Mouse (Mus musculus) olfactory bulb, adult 2 months (tissue): ENCODE data around the gene Tas2r144. TPM values are rescaled to one million over a fixed set of nuclear protein-coding genes. Genes with fewer than 3 reads are reported as not detected.
A peak's percentile ranks its signal among the peaks of the same experiment; 100 is the strongest.

ENCODE experiments used
- H3K27ac ChIP-seq: fragments of 200-500 bp; 2 replicates; pipeline ENCODE4 v1.5.1; 2012; ENCODE audit warnings: low read depth, low read length; ENCODE audit not compliant: insufficient read depth
- H3K4me1 ChIP-seq: fragments of 200-500 bp; 2 replicates; pipeline ENCODE4 v1.6.1; 2012; ENCODE audit warnings: low read length; ENCODE audit not compliant: control insufficient read depth, insufficient read depth
- H3K4me3 ChIP-seq: fragments of 200-500 bp; 2 replicates; pipeline ENCODE4 v1.5.1; 2012; ENCODE audit warnings: mild to moderate bottlenecking, low read depth, low read length, moderate library complexity; ENCODE audit not compliant: insufficient read depth
- CTCF ChIP-seq: fragments of 200-500 bp; IDR thresholded peaks from 2 replicates; pipeline ENCODE4 v1.5.1; 2012; ENCODE audit warnings: low read depth, mild to moderate bottlenecking, low read length, moderate library complexity; ENCODE audit not compliant: insufficient read depth
- POLR2A ChIP-seq: fragments of 200-500 bp; IDR thresholded peaks from 2 replicates; pipeline ENCODE4 v1.6.1; 2012; ENCODE audit warnings: mild to moderate bottlenecking, low read depth, low read length, moderate library complexity; ENCODE audit not compliant: insufficient read depth
- WGBS: fragments of 180-500 bp; shearing (Covaris S2); methylation state at CpG from one replicate; pipeline ENCODE4 v1.1.7; 2018; 5-methylcytosine and 5-hydroxymethylcytosine counted together
- polyA plus RNA-seq: library from polyadenylated mRNA; stranded (reverse); fragments of >200 nt; gene quantifications from 2 replicates; pipeline ENCODE4 v1.2.4, GENCODE M21; 2012; ENCODE audit warnings: low replicate concordance; ENCODE audit not compliant: missing spikeins, insufficient read depth, insufficient read length

Gene Tas2r144
- polyA plus RNA-seq, 1 experiment = not detected

GRCm38 (mm10) chr6:42260430-42260829 lies 45.3 kb downstream of the Tas2r144 start:
- Histone ChIP-seq H3K4me3 (no peak overlapping the region), H3K4me1 (no peaks in the 10 kb centered on the region), H3K27ac (no peak overlapping the region)
- TF ChIP-seq POLR2A (no peak), CTCF (no peak)
- 82% methylated on average over 6 of the region's 6 CpGs for WGBS

GRCm38 (mm10) chr6:42261524-42262170 lies 46.5 kb downstream of the Tas2r144 start, which contains the start of gene Tmem139:
Tmem139 (plus strand) TSS chr6:42261970.
- Histone ChIP-seq H3K4me3 (no peak within 1 kb of the TSS), H3K27ac (no peak within 1 kb of the TSS), H3K4me1 (no peaks in the 10 kb centered on the region)
- 32% methylated on average over 20 of the region's 20 CpGs for WGBS
- TF ChIP-seq CTCF (no peak), POLR2A (no peak)

GRCm38 (mm10) chr6:42264626-42265312 lies 49.6 kb downstream of the Tas2r144 start, which contains the start of gene Casp2:
Casp2 (plus strand) TSS chr6:42264985.
- under 1% methylated on average over 51 of the region's 51 CpGs for WGBS
- peak within 1 kb of the TSS; percentile 93 for H3K27ac ChIP-seq
- peaks cover 9% of the 10 kb centered on the region; the same call in 1 of the 2 replicates for H3K4me1 ChIP-seq
- TF ChIP-seq CTCF (peak; percentile 93), POLR2A (peak; percentile 61)
- H3K4me3 ChIP-seq = peak within 1 kb of the TSS; percentile 95

Other genes starting within 250 kb of the Tas2r144 start
- not detected in 2 replicates for gene Sval3, start 247.2 kb upstream of the Tas2r144 start, polyA plus RNA-seq
- gene Sva, start 176.9 kb upstream of the Tas2r144 start, polyA plus RNA-seq = not detected in 2 replicates
- gene Tas2r139, start 74.4 kb upstream of the Tas2r144 start, polyA plus RNA-seq = not detected in 2 replicates
- gene Gstk1, start 30.6 kb downstream of the Tas2r144 start, polyA plus RNA-seq = not detected in 2 replicates
- not detected in 2 replicates for gene Tmem139, start 46.6 kb downstream of the Tas2r144 start, polyA plus RNA-seq
- not detected in 2 replicates for gene Casp2, start 49.7 kb downstream of the Tas2r144 start, polyA plus RNA-seq
- gene Clcn1, start 71.4 kb downstream of the Tas2r144 start, polyA plus RNA-seq = not detected in 2 replicates
- gene Fam131b, start 109.3 kb downstream of the Tas2r144 start, polyA plus RNA-seq = not detected in 2 replicates
- gene Zyx, start 134.3 kb downstream of the Tas2r144 start, polyA plus RNA-seq = not detected in 2 replicates
- gene Epha1, start 157.9 kb downstream of the Tas2r144 start, polyA plus RNA-seq = not detected in 2 replicates
- gene Tas2r143, start 184.9 kb downstream of the Tas2r144 start, polyA plus RNA-seq = not detected in 2 replicates
- gene Tas2r135, start 190.1 kb downstream of the Tas2r144 start, polyA plus RNA-seq = not detected in 2 replicates
- not detected in 2 replicates for gene Tas2r126, start 219.2 kb downstream of the Tas2r144 start, polyA plus RNA-seq
- not detected in 2 replicates for gene Olfr458, start 249.9 kb downstream of the Tas2r144 start, polyA plus RNA-seq